In genomic region chr19:4187303-4187702, GRCm38 (mm10) we compare ENCODE assay signal across 1 mouse cellular context.
TF ChIP-seq lines count a peak whose summit lies in the region.

No protein-coding gene starts in this region.

TF ChIP-seq in CH12.LX, 34 proteins besides CTCF, POLR2A, EP300 and RAD21:
- no peak for TF ChIP-seq NRF1 (IDR thresholded peaks at IDR 0.05; ENCODE audit: low read depth, low read length)
- no peak for TF ChIP-seq MYC (IDR thresholded peaks at IDR 0.05; ENCODE audit: low read depth, low read length)
- no peak for TF ChIP-seq GABPA (IDR thresholded peaks at IDR 0.05; ENCODE audit: insufficient replicate concordance, low read depth, low read length)
- no peak for TF ChIP-seq MAZ (IDR thresholded peaks at IDR 0.05; ENCODE audit: low read depth, low read length)
- no peak for TF ChIP-seq USF2 (conservative IDR thresholded peaks at IDR 0.05; ENCODE audit: low read depth, low read length)
